Mouse (Mus musculus): ENCODE measurements around the gene Arhgap32. TPM values are rescaled to one million over a fixed set of nuclear protein-coding genes. Genes with fewer than 3 reads are reported as not detected.

The Arhgap32 gene
- polyA plus RNA-seq, 1 experiment from 2014 or later: 7.7 TPM

GRCm38 (mm10) chr9:32149241-32149640 lies 33.3 kb downstream of the Arhgap32 start:
- TF ChIP-seq CTCF (IDR thresholded peaks at IDR 0.05; ENCODE audit: low read depth): no peak
- Histone ChIP-seq H3K4me1 (ENCODE audit: insufficient read depth) (no peaks in the 10 kb centered on the region), H3K27ac (ENCODE audit: low read depth) (no peak overlapping the region), H3K9me3 (ENCODE audit: low read depth, low read length) (no peaks in the 10 kb centered on the region), H3K4me2 (no peak overlapping the region), H3K36me3 (ENCODE audit: insufficient read depth) (peaks cover 6% of the 10 kb centered on the region; the same call in 1 of the 2 replicates), H3K9ac (no peak overlapping the region), H3K27me3 (ENCODE audit: insufficient read depth, low read length) (no peaks in the 10 kb centered on the region), H3K4me3 (ENCODE audit: low read depth, low read length) (no peak overlapping the region)
- 65% methylated on average over 3 of the region's 3 CpGs for WGBS
- no peak for ATAC-seq (ENCODE audit: insufficient read depth)
- DNase-seq: no peak

GRCm38 (mm10) chr9:32149836-32150642 lies 34.1 kb downstream of the Arhgap32 start:
- 79% methylated on average over 11 of the region's 11 CpGs for WGBS
- ATAC-seq (ENCODE audit: insufficient read depth) (no peak), DNase-seq (no peak)
- no peak overlapping the region for H3K4me3 ChIP-seq (ENCODE audit: low read depth, low read length)
- H3K9me3 ChIP-seq (ENCODE audit: low read depth, low read length): no peaks in the 10 kb centered on the region
- no peak for TF ChIP-seq CTCF (IDR thresholded peaks at IDR 0.05; ENCODE audit: low read depth)
- no peak overlapping the region for H3K4me2 ChIP-seq
- H3K36me3 ChIP-seq (ENCODE audit: insufficient read depth): peaks cover 6% of the 10 kb centered on the region; the same call in 1 of the 2 replicates
- no peak overlapping the region for H3K27ac ChIP-seq (ENCODE audit: low read depth)
- H3K9ac ChIP-seq: no peak overlapping the region
- no peaks in the 10 kb centered on the region for H3K27me3 ChIP-seq (ENCODE audit: insufficient read depth, low read length)
- no peaks in the 10 kb centered on the region for H3K4me1 ChIP-seq (ENCODE audit: insufficient read depth)

- ATAC-seq (ENCODE audit: insufficient read depth) (no peak), DNase-seq (no peak)
- no peak overlapping the region for H3K9ac ChIP-seq
- H3K4me1 ChIP-seq (ENCODE audit: insufficient read depth): no peaks in the 10 kb centered on the region
- H3K27me3 ChIP-seq (ENCODE audit: insufficient read depth, low read length): no peaks in the 10 kb centered on the region
- H3K36me3 ChIP-seq (ENCODE audit: insufficient read depth): peaks cover 6% of the 10 kb centered on the region; the same call in 1 of the 2 replicates
- no peak overlapping the region for H3K4me2 ChIP-seq
- no peaks in the 10 kb centered on the region for H3K9me3 ChIP-seq (ENCODE audit: low read depth, low read length)
- 81% methylated on average over 3 of the region's 3 CpGs for WGBS
- no peak overlapping the region for H3K27ac ChIP-seq (ENCODE audit: low read depth)
- TF ChIP-seq CTCF (IDR thresholded peaks at IDR 0.05; ENCODE audit: low read depth): no peak
- no peak overlapping the region for H3K4me3 ChIP-seq (ENCODE audit: low read depth, low read length)
These were observed 38.9 kb downstream of the Arhgap32 start for GRCm38 (mm10) chr9:32154727-32155371.

- H3K4me3 ChIP-seq (ENCODE audit: low read depth, low read length): no peak overlapping the region
- ATAC-seq (ENCODE audit: insufficient read depth): no peak
- H3K27ac ChIP-seq (ENCODE audit: low read depth): no peak overlapping the region
- no peaks in the 10 kb centered on the region for H3K27me3 ChIP-seq (ENCODE audit: insufficient read depth, low read length)
- H3K9me3 ChIP-seq (ENCODE audit: low read depth, low read length): no peaks in the 10 kb centered on the region
- no peaks in the 10 kb centered on the region for H3K4me1 ChIP-seq (ENCODE audit: insufficient read depth)
- no peak overlapping the region for H3K9ac ChIP-seq
- no peak overlapping the region for H3K4me2 ChIP-seq
- no peak for DNase-seq
- H3K36me3 ChIP-seq (ENCODE audit: insufficient read depth): peaks cover 6% of the 10 kb centered on the region; the same call in 1 of the 2 replicates
- WGBS: 78% methylated on average over 4 of the region's 4 CpGs
- TF ChIP-seq CTCF (IDR thresholded peaks at IDR 0.05; ENCODE audit: low read depth): no peak
These were observed 40.8 kb downstream of the Arhgap32 start for GRCm38 (mm10) chr9:32156706-32157105.

DNA sequence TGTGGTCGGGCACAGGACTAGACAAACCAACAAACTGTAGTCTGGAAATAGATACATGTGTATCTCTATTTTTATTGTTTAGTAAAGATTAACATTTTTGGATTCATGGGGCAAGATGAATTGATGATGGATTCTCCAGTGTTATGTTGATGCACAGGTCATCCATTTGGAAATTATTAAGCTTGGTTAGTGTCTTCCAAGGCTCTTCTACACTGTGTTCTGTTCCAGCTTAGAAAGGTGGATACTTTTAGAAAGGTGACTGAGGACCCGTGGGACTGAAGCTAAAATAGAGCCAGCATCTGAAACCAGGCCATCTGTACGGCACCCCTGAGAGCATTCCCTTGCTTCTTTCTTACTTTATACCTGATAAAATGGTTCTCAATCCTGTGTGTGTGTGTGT lies 41.3 kb downstream of the Arhgap32 start:
- Histone ChIP-seq H3K27me3 (ENCODE audit: insufficient read depth, low read length) (no peaks in the 10 kb centered on the region), H3K27ac (ENCODE audit: low read depth) (no peak overlapping the region), H3K4me1 (ENCODE audit: insufficient read depth) (no peaks in the 10 kb centered on the region), H3K4me3 (ENCODE audit: low read depth, low read length) (no peak overlapping the region), H3K9ac (no peak overlapping the region), H3K9me3 (ENCODE audit: low read depth, low read length) (no peaks in the 10 kb centered on the region), H3K4me2 (no peak overlapping the region), H3K36me3 (ENCODE audit: insufficient read depth) (peaks cover 5% of the 10 kb centered on the region; the same call in 1 of the 2 replicates)
- TF ChIP-seq CTCF (IDR thresholded peaks at IDR 0.05; ENCODE audit: low read depth): no peak
- ATAC-seq (ENCODE audit: insufficient read depth): no peak
- no peak for DNase-seq
- WGBS: 68% methylated on average over 3 of the region's 3 CpGs

DNA sequence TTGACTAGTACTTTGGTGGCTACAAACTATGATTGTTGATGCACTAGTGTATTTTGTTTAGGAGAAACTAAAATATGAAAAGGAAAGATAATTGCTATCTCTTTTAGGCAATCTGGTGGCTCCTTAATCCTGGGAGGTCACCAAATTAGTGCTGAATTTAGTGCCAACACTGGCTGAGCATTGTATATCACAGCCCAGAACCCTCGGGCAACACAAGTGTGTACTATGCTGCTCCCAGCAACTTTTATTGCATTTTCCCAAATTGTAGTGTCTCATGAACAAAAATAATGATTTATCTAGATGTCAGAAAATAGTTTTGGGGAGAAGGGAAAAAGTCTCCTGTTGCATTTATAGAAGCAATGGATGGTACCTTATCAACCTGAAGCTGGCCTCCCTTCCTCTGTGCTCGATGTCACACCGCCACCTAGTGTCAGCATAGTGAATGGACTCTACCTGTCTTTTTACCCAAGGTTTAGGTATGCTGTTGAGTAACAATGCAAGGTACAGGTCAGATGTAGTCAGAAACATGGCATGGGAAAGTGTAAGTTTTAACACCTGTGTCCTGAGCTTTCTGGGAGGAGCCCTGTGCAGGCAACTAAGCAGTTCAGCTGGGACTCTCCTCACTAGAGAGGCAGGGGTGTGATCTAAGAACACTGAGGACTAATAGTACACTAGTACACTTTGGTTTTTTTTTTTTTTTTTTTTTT lies 43.1 kb downstream of the Arhgap32 start:
- Histone ChIP-seq H3K27ac (ENCODE audit: low read depth) (no peak overlapping the region), H3K4me1 (ENCODE audit: insufficient read depth) (no peaks in the 10 kb centered on the region), H3K9ac (no peak overlapping the region), H3K4me2 (no peak overlapping the region), H3K27me3 (ENCODE audit: insufficient read depth, low read length) (no peaks in the 10 kb centered on the region), H3K36me3 (ENCODE audit: insufficient read depth) (no peaks in the 10 kb centered on the region), H3K4me3 (ENCODE audit: low read depth, low read length) (no peak overlapping the region), H3K9me3 (ENCODE audit: low read depth, low read length) (no peaks in the 10 kb centered on the region)
- peak; percentile 79 for DNase-seq
- TF ChIP-seq CTCF (IDR thresholded peaks at IDR 0.05; ENCODE audit: low read depth): peak; percentile 98
- ATAC-seq (ENCODE audit: insufficient read depth): peak; percentile 69; the same call in 1 of the 2 replicates
- WGBS: 19% methylated on average over 3 of the region's 3 CpGs

GRCm38 (mm10) chr9:32159724-32160123 lies 43.8 kb downstream of the Arhgap32 start:
- Histone ChIP-seq H3K27ac (ENCODE audit: low read depth) (no peak overlapping the region), H3K4me1 (ENCODE audit: insufficient read depth) (no peaks in the 10 kb centered on the region), H3K36me3 (ENCODE audit: insufficient read depth) (no peaks in the 10 kb centered on the region), H3K4me2 (no peak overlapping the region), H3K4me3 (ENCODE audit: low read depth, low read length) (no peak overlapping the region), H3K27me3 (ENCODE audit: insufficient read depth, low read length) (no peaks in the 10 kb centered on the region), H3K9me3 (ENCODE audit: low read depth, low read length) (no peaks in the 10 kb centered on the region), H3K9ac (no peak overlapping the region)
- DNase-seq (no peak), ATAC-seq (ENCODE audit: insufficient read depth) (no peak)
- WGBS: 63% methylated on average over 3 of the region's 3 CpGs
- no peak for TF ChIP-seq CTCF (IDR thresholded peaks at IDR 0.05; ENCODE audit: low read depth)
